Mouse (Mus musculus) heart, adult 2 months (tissue): ENCODE measurements around the gene Olfr462. TPM values are rescaled to one million over a fixed set of nuclear protein-coding genes. Genes with fewer than 3 reads are reported as not detected.

Experiments
- DNase-seq, 2 experiments: peaks; one replicate each; pipeline ENCODE4 v3.0.0; 2021
- H3K27ac ChIP-seq: fragments of 200-600 bp; 2 replicates; pipeline ENCODE4 v1.8.1; 2022
- H3K27me3 ChIP-seq: fragments of 200-500 bp; 2 replicates; pipeline ENCODE4 v1.6.1; 2012; ENCODE audit warnings: mild to moderate bottlenecking, low read length, inconsistent platforms, mixed read lengths; ENCODE audit not compliant: control insufficient read depth, insufficient read depth
- H3K36me3 ChIP-seq: fragments of 200-500 bp; 2 replicates; pipeline ENCODE4 v1.6.1; 2012; ENCODE audit warnings: low read length, inconsistent platforms; ENCODE audit not compliant: control insufficient read depth, insufficient read depth
- H3K4me1 ChIP-seq: fragments of 200-500 bp; 2 replicates; pipeline ENCODE4 v1.6.1; 2011; ENCODE audit warnings: low read length; ENCODE audit not compliant: control insufficient read depth, insufficient read depth
- H3K4me3 ChIP-seq: fragments of 200-600 bp; 2 replicates; pipeline ENCODE4 v1.8.1; 2022
- H3K79me2 ChIP-seq: fragments of 200-500 bp; replicated peaks from 2 replicates; pipeline ENCODE4 v1.6.1; 2012; ENCODE audit warnings: mild to moderate bottlenecking, inconsistent platforms, low read length, moderate library complexity, mixed read lengths; ENCODE audit not compliant: control insufficient read depth, insufficient read depth
- H3K9ac ChIP-seq: fragments of 200-500 bp; 2 replicates; pipeline ENCODE4 v1.6.1; 2012; ENCODE audit warnings: low read depth, mild to moderate bottlenecking, control low read depth, inconsistent platforms, low read length, mixed read lengths
- CTCF ChIP-seq: fragments of 200-600 bp; IDR thresholded peaks from 2 replicates; pipeline ENCODE4 v1.8.1; 2022; ENCODE audit warnings: antibody characterized with exemption, mild to moderate bottlenecking, moderate library complexity
- EP300 ChIP-seq: fragments of 200-500 bp; IDR thresholded peaks from 2 replicates; pipeline ENCODE4 v1.6.1; 2011; ENCODE audit warnings: low read depth, low read length, control low read depth; ENCODE audit not compliant: insufficient read depth
- POLR2A ChIP-seq: fragments of 200-500 bp; IDR thresholded peaks from 2 replicates; pipeline ENCODE4 v1.6.1; 2011; ENCODE audit warnings: mild to moderate bottlenecking, low read depth, low read length, control low read depth; ENCODE audit not compliant: insufficient read depth
- WGBS: fragments of 180-500 bp; shearing (Covaris S2); methylation state at CpG from one replicate; pipeline ENCODE4 v1.1.7; 2018; 5-methylcytosine and 5-hydroxymethylcytosine counted together
- intact Hi-C: fragments of 180-260 bp; cut with DNase I; formaldehyde crosslinking; loops from one replicate; pipeline ENCODE4 v1.15.1; 2025
- polyA plus RNA-seq: library from polyadenylated mRNA; depleted of rRNA; stranded (reverse); fragments of >200 nt; gene quantifications from 2 replicates; pipeline ENCODE4 v1.2.3, GENCODE M21; 2012
- total RNA-seq, 2 experiments: library from RNA; stranded (reverse); gene quantifications; 2 replicates each; pipeline ENCODE4 v1.2.3; 2021

The Olfr462 gene
- total and polyA plus RNA-seq, 3 experiments, result not detected

GRCm38 (mm10) chr11:87860426-87860825 is 31.6 kb downstream of the Olfr462 start:
- Histone ChIP-seq H3K79me2 (no peaks in the 10 kb centered on the region), H3K9ac (no peak overlapping the region), H3K4me3 (no peak overlapping the region), H3K27me3 (no peaks in the 10 kb centered on the region), H3K36me3 (no peaks in the 10 kb centered on the region), H3K27ac (no peak overlapping the region), H3K4me1 (no peaks in the 10 kb centered on the region)
- DNase-seq, result no peak
- WGBS, result 84% methylated on average over 9 of the region's 9 CpGs
- TF ChIP-seq POLR2A (no peak), CTCF (no peak), EP300 (no peak)
- intact Hi-C loops, result no loop called here

DNA sequence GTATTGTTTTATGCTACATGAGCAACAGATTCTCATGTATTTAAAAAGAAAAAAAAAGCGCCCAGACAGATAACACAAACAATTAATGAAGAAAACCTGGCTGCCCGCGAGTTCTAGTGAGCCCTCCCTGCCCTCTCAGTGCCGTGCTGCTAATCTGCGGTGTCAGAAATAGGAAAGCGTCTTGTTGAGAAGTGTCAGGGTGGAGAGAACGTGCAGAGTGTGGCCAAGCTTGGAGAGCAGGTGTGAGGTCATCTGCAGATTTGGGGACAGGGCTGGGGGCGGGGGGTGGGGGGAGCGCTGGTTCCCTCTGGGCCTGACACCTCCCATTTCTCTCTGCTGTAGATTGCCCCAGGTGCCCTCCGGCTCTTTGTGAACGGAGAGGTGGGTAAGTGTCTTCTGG is 32.8 kb downstream of the Olfr462 start:
- intact Hi-C loops, result no loop called here
- H3K4me1 ChIP-seq, result no peaks in the 10 kb centered on the region
- H3K27me3 ChIP-seq, result no peaks in the 10 kb centered on the region
- WGBS, result 70% methylated on average over 11 of the region's 11 CpGs
- H3K4me3 ChIP-seq, result no peak overlapping the region
- no peak for TF ChIP-seq CTCF
- no peak for TF ChIP-seq EP300
- no peak for DNase-seq
- H3K27ac ChIP-seq, result no peak overlapping the region
- no peaks in the 10 kb centered on the region for H3K79me2 ChIP-seq
- H3K9ac ChIP-seq, result no peak overlapping the region
- no peaks in the 10 kb centered on the region for H3K36me3 ChIP-seq

GRCm38 (mm10) chr11:87854550-87854949 is 37.5 kb downstream of the Olfr462 start:
- Histone ChIP-seq H3K4me3 (no peak overlapping the region), H3K27ac (no peak overlapping the region), H3K27me3 (no peaks in the 10 kb centered on the region), H3K4me1 (peaks cover 3% of the 10 kb centered on the region), H3K36me3 (no peaks in the 10 kb centered on the region), H3K79me2 (no peaks in the 10 kb centered on the region), H3K9ac (no peak overlapping the region)
- TF ChIP-seq EP300, result no peak
- TF ChIP-seq POLR2A, result no peak
- no peak for TF ChIP-seq CTCF
- intact Hi-C loops, result no loop called here
- no peak for DNase-seq
- WGBS, result 87% methylated on average over 7 of the region's 7 CpGs

DNA sequence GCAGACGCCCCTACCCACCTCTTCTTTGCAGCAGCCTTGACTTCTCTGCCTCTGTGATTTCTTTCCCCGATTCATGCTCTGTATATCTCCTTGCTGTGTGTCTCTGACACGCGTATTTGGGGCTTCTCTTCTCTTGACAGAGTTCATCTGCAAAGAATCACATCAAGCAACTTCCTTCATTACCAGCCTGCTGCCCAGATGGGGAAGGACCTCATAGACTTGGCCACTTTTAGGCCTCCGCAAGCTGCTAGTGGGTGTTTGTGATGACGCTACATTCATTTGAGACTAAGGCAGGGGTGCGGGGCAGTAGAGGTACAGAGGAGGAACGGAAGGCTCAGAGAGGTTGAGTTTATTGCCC is 38.5 kb downstream of the Olfr462 start:
- TF ChIP-seq POLR2A, result no peak
- TF ChIP-seq CTCF, result no peak
- no peak for TF ChIP-seq EP300
- DNase-seq, result no peak
- intact Hi-C loops, result no loop called here
- Histone ChIP-seq H3K27me3 (no peaks in the 10 kb centered on the region), H3K27ac (peak overlapping the region; percentile 56), H3K4me3 (peak overlapping the region; percentile 72), H3K79me2 (no peaks in the 10 kb centered on the region), H3K9ac (peak overlapping the region; percentile 50; the same call in 1 of the 2 replicates), H3K4me1 (peaks cover 3% of the 10 kb centered on the region), H3K36me3 (no peaks in the 10 kb centered on the region)
- WGBS, result 38% methylated on average over 8 of the region's 8 CpGs

- Histone ChIP-seq H3K9ac (peak within 1 kb of the TSS; percentile 50), H3K79me2 (no peaks in the 10 kb centered on the region), H3K4me1 (peaks cover 3% of the 10 kb centered on the region), H3K27me3 (no peaks in the 10 kb centered on the region), H3K4me3 (peak within 1 kb of the TSS; percentile 72), H3K27ac (peak within 1 kb of the TSS; percentile 56), H3K36me3 (no peaks in the 10 kb centered on the region)
- peak; percentile 88 to 90 for DNase-seq
- WGBS, result 4% methylated on average over 40 of the region's 40 CpGs
- TF ChIP-seq EP300 (0 out of 2 replicates have a peak, but pooled peaks have one; percentile 10), CTCF (no peak), POLR2A (peak; percentile 63)
- intact Hi-C loops, result no loop called here
Measured at GRCm38 (mm10) chr11:87852690-87853596, 39.1 kb downstream of the Olfr462 start, which contains the start of gene Mks1. TSS of gene Mks1 (plus strand) at chr11:87853215.

- H3K36me3 ChIP-seq, result no peaks in the 10 kb centered on the region
- H3K79me2 ChIP-seq, result no peaks in the 10 kb centered on the region
- H3K9ac ChIP-seq, result no peak overlapping the region
- WGBS, result 62% methylated on average over 6 of the region's 6 CpGs
- no peaks in the 10 kb centered on the region for H3K4me1 ChIP-seq
- H3K4me3 ChIP-seq, result no peak overlapping the region
- DNase-seq, result no peak
- TF ChIP-seq POLR2A (no peak), EP300 (no peak), CTCF (no peak)
- intact Hi-C loops, result no loop called here
- no peak overlapping the region for H3K27ac ChIP-seq
- H3K27me3 ChIP-seq, result no peaks in the 10 kb centered on the region
Measured at GRCm38 (mm10) chr11:87847884-87848283, 44.2 kb downstream of the Olfr462 start.
